Mouse (Mus musculus): ENCODE results near the gene Camkmt. TPM values are rescaled to one million over a fixed set of nuclear protein-coding genes. Genes with fewer than 3 reads are reported as not detected.

Camkmt gene
- total RNA-seq, 2 experiments from 2014 or later, result 6.2 TPM; not detected in 1

DNA sequence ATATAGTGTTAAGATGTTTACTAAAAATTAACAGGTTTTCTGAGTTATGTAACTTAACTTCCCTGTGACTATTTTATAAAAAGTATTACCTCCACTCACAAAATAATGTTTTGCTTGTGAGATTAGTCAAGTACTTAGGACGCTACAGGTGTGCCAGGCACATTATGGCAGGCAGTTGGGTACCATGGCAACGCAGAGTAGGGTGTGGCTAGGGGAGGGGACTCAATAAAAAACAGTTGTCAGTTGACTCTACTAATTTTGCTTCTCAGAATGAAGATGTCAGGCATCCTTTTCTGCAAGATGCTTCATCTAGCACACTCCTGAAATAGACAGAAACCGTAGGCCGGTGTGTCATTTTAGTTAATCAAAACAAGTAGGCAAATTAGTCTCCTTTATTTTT, 310.4 kb downstream of the Camkmt start:
- ATAC-seq (replicated peaks; ENCODE audit: low FRiP score, poor library complexity, severe bottlenecking), result no peak

DNA sequence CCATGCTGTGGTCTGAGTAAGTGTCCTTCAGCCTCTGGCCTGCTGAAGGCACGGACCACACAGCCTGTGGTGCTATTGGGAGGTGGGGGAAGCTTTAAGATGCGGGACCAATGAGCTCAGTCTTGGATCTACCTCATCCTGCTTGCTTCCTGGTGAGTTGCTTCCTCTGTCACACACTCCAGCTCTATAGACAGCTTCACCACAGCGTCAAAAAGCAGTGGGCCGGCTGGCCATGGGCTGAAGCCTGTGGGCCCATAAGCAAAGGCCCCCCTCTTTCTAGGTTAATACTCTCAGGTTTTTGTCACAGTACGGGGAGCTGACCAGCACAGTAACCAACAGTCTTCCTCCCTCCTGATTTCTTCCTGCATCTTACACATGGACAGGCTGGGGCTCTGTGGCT, 314.8 kb downstream of the Camkmt start:
- ATAC-seq (replicated peaks; ENCODE audit: low FRiP score, poor library complexity, severe bottlenecking), result no peak

DNA sequence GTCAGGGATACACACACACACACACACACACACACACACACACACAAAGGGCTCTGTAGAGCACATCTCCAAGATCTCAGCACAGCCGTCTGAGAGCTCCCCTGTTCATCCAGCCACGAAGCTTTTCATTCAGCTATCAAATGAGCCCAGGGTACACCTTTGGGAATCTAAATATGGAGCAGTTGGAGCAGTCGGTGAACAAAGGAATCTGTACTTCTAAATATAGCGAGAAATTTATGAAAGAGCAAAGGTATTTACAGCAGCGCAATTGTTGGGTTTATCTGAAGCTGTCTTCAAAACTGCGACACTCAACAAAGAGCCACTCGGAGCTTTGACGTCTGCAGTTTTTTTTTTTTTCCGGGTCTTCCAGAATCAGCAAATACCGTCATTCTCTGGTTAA, 315.8 kb downstream of the Camkmt start:
- no peak for ATAC-seq (replicated peaks; ENCODE audit: low FRiP score, poor library complexity, severe bottlenecking)

DNA sequence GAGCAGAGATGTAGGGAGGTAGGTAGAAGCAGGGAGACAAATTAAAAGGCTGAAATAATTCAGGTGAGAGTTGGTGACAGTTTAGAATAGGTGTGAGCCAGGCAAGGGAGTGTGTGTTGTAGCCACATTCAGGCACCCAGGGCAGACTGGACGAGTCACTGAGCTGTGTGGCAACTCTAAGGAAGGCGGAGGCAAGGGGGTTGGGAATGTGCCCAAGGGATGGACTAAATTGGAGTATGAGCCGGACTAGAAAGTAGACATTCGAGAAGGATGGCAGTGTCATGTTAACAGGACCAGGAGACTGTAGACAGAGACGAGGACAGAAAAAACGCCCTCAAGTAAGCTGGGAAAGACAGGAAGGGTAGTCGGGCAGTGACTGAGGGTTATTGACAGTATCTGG, 338.5 kb downstream of the Camkmt start:
- ATAC-seq (replicated peaks; ENCODE audit: low FRiP score, poor library complexity, severe bottlenecking), result no peak

DNA sequence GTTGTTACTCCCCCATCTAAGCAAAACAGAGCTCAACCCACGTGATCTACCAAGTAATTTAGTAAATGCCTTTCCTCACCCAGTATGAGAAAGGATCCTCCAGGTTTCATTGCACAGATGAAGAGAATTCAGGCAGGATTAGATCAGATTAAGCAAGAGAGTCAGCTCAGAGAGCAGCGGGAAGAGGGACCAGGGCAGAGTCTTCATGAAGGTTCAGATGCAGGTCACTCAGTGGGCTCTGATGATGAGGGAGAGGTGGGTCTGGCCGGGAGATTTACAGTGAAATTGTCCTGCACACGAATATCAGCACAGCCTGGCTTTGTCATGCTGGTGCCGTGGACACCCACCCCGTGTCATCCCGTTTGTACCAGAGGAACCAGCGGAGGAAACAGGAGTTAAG, 342.6 kb downstream of the Camkmt start:
- no peak for ATAC-seq (replicated peaks; ENCODE audit: low FRiP score, poor library complexity, severe bottlenecking)

DNA sequence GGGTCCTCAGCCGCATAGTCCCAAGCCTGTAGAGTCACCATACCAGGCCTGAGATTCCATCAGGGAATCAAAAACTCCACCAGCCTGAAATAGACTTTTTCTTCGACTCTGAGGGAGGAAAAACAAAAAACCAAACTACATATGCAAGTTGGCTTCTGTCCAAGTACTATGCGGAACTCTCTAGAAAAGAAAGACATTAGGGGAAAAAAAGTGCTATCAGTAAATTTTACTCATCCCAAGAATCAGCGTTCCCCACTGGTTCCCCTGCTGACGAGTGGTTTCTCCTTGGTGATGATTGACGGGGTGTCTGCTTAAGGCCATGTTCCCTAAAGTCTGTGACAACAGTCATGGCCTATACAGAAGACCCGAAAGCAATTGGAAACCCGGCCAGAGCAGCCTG, 352.7 kb downstream of the Camkmt start:
- no peak for ATAC-seq (replicated peaks; ENCODE audit: low FRiP score, poor library complexity, severe bottlenecking)

DNA sequence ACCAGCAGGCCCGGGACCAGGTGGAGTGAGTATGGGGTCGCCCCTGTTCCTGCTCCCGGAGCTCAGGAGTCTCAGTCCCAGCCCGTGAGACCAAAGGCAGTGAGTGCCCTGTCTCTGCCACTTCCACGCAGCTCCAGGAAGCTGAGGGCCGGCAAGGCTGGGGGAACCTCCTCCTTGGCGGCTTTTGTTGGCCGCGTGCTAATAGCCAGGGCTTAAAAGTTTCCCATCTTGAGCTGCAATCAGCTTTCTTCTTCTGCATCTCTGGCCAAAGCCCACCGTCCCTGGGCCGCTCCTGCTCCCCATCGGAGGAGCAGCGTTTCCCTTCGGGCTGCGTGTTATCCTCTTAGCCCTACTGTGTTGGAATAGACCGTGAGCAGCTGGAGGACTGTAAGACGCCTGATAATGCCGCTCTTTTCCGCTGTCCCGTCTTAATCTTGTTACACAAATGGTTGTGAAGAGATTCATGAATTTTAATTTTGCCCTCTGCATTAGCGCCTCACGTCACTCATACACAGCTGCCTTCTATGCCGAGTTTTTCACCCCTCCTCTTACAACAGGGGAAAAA, 364.1 kb downstream of the Camkmt start:
- no peak for ATAC-seq (replicated peaks; ENCODE audit: low FRiP score, poor library complexity, severe bottlenecking)

DNA sequence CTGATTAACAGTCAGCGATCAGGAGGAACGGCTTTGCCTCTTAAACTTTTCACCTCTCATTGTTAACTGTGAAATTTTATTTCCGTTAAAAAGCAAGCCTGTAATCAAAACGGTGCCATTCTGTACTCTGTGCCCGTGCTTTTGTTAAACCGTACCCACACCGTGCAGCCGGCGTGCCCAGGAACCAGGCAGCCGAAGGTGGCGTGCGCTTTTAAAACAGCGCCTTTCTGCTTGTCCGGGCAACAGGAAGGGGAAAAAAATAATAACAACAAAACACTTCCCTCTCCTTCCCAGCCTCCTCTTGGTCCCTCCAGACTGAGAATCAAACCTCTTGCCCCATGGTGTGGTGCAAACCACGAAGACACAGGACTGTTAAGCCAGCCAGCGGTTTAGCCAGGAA, 364.7 kb downstream of the Camkmt start:
- no peak for ATAC-seq (replicated peaks; ENCODE audit: low FRiP score, poor library complexity, severe bottlenecking)

DNA sequence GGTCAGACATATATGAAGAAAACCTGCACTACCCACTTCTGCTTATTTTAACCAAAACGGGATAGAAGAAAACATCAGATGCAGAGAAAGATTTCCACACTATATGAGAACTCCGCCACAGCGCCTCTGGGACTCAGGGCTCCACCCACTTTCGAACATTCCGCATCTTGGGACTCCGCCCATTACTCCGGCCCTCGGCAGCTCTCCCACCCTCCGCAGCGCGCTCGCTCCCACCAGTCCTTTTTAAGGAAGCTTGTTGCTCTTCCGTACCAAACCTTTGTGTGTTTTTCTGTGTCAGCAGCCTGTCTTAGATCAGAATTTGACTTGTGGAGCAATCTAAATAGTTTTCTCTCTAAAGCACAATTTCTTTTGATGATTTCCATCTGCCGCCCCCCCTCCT, 367.7 kb downstream of the Camkmt start:
- ATAC-seq (replicated peaks; ENCODE audit: low FRiP score, poor library complexity, severe bottlenecking), result no peak

DNA sequence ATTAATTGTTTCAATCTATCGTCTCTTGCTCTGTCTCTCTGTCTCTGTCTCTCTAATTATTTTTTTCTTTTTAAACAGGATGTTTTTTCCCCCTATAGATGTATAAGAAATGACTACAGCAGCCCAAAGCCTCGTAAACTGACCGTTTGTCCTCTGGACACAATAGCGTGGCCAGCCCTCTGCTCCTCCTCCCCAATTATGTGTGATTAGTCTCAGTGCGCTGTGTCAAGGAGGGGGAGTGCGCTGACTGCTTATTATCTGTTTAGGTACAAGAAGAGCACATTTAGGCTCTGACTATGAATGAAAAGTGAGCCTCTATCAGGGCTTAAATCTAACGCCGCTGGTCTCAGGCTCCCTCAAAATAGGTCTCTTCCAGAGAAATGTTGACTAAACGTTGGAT, 368.2 kb downstream of the Camkmt start:
- no peak for ATAC-seq (replicated peaks; ENCODE audit: low FRiP score, poor library complexity, severe bottlenecking)

DNA sequence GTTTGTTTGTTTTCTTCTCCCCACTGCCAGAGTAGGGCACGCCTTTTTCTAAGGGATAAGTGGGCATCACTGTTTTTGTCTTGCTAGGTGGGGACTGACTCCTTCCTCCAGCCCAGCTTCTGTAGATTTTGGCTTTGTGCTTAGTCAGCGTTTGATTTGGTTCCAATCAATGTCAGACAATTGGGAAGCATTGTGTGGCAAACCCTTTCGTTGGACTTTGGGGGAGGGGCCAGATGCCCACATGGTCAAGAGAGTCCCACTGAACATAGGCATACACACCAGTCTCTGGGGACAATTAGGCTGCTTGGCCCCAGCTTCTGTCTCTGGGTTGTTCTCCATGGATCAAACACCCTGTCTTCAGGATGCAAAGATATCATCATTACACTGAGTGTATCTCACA, 371.2 kb downstream of the Camkmt start:
- no peak for ATAC-seq (replicated peaks; ENCODE audit: low FRiP score, poor library complexity, severe bottlenecking)

DNA sequence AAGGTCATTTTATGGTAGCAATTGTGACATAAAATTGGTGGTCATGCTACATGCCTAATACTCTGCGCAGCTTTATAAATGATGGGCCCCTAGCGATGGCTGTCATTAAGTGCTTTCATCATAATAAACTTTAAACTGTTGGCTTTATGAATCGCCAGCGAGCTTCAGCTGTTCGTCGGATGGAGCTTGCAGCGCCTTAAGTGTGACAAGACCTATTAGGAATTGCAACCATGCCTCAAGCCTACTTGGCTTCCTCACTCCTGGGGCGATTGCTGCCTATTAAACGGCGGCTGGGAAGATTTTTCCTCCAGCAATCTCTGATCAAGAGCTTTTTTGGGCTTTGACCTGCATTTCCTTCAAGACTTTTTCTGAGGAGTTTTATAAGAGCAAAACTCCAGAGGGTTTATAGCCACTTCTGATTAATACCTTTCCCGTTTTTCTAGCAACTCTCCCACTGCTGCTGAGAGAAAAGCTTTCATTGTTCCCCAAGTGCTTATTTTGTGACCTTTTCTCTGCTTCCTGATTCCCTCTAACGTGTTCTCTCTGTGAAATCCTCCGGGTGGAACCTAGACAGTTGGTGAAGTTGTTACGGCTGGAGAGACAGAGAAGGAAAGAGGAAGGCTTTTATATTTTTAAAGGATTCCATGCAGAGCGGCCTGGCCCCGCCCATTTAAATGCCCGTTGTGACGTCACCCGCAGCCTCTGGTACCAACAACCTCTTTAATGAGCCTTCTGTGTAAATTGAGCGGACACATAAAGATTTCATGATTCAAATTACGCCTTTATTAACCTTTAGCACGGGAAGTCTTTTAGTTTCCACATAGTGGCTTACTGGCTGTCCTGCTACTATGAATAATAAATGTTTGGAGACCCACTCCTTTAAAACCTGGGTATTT, 373.4 kb downstream of the Camkmt start:
- no peak for ATAC-seq (replicated peaks; ENCODE audit: low FRiP score, poor library complexity, severe bottlenecking)

DNA sequence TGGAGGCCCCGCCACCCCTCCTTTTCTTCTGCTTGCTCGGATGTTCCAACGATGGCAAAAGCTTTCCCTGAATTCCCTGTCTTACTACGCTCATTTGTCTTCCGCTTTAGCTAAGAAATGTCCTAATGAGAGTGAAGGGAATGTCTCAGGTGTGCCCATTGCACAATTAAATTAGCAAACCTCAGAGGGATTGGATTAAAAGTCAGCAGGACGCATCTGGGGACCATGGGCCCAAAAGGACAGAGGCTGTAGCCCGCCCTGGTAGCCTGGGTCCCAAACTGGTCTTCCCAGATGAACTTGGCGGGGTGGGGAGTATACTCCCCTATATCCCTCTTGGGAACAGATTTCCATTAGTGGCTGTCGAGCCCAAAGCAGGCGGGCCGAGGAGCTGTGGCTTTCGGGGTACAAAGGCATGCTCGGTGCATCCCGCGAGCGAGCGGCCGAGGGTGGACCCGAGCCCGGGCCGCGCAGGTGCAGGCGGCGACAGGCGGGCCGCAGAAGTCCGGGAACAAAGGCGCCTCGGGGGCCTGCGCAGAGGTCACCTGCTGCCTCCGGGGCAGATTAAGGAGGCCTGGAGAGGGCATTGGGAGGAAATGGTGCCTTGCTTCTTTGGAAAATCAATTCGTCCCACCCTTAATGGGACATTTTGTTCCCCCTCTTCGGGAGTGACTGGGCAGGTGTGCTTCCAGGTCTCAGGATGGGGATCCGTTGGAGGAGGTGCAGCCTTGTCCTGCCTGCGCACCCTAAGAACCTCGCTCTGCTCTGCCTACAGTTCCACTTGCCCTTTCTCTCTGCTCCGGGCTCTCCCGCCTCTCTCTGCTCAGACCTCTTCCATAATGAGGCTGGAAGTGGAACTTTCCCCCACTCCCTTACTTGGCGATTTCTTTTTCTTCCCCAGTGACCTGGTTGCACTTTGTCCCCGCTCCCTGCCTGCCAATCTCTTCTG, 374.4 kb downstream of the Camkmt start:
- no peak for ATAC-seq (replicated peaks; ENCODE audit: low FRiP score, poor library complexity, severe bottlenecking)

DNA sequence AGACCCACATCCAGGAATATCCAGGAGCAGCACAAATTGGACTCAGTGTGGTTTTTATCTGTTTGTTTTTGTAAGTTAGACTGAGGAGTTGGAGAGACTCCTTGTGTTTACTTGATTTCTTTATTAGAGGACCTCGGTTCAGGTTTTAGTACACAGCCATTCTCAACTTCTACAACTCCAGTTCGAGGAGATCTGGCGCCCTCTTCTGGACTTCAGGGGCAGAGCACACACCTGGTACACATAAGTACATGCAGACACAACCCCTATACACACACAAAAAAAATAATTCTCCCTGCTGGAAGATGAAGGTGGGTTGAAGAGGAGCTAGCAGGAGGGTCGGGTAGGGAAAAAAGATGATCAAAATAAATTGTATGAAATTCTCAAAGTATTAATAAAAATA, 379.4 kb downstream of the Camkmt start:
- ATAC-seq (replicated peaks; ENCODE audit: low FRiP score, poor library complexity, severe bottlenecking), result no peak

DNA sequence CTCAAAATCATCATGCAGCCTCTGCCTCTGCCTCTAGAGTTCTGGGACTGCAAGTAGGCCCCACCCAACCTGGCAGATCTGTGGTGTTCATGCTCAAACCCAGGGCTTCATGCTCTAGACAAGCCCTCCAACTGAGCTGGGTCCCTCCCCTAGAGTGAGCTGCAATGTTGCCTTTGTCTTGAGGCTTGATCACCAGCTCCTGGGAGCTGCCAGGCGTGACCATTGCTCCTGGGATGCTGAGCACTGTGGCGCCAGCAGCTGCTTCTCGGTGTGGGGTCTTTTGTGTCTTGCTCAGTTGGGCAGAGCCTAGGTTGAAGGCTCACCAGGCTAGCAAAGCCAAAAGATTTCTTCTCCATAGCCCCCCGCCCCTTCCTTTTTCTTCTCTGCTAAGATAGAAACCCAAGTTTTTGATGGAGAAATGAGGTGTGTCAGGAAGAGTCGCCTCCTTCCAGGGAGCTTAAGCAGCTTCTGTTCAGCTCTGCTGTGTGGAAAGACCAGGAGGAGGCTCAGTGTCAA, 382.4 kb downstream of the Camkmt start:
- ATAC-seq (replicated peaks; ENCODE audit: low FRiP score, poor library complexity, severe bottlenecking), result no peak

DNA sequence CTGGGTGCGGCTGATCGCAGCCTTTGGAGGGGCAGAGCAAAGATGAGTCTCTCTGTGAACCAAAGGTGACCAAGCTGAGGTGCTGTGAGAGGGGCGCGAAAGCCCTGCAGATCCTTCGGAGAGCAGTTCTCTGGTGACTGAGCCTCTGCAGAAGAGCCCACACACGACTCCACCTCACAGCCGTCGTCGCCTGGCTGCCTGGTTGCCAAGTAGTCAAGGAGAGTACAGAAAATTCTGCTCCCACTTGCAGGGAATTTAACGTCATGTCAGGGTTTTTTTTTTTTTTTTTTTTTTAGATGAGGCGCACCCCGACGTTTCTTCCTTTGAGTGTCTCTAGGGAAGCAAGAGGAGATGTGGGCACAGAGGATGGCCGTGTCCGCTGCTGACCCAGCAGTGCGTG, 382.9 kb downstream of the Camkmt start:
- ATAC-seq (replicated peaks; ENCODE audit: low FRiP score, poor library complexity, severe bottlenecking), result no peak

DNA sequence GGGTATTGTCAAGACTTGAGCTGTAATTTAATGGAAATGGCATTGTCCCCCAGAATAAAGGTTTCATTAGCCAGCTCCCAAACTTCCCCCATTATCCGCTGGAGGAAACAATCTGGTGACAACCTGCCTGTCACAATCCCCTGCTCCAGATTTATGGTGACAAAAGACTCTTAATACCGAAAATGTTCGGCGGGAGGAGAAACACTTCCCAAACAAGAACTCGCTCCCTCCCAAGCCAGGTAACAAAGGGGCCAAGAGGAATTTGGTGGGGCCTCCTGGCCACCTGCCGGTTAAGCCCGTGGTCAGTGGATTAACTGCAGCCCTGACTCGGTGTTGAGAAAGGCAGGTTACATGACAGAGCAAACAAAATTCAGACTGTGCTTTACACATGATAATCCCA, 383.5 kb downstream of the Camkmt start:
- ATAC-seq (replicated peaks; ENCODE audit: low FRiP score, poor library complexity, severe bottlenecking), result no peak

DNA sequence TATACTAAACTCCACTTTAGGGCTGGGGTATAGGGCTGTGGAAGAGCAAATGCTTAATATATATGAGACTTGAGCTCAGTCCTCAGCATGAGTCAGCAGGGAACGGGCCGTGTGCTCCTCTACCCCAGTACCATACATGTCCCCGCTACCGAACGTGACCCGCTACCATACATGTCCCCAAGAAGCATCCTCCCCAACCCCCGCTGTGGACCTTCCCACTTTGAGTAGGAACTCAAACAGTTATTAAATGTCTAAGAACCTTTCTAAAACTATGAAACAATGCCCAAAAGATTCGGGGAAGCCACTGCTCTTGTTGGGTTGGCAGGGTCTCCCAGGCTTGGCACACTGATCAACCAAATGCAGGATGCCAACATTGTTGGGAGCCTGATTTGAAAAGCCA, 390.9 kb downstream of the Camkmt start:
- ATAC-seq (replicated peaks; ENCODE audit: low FRiP score, poor library complexity, severe bottlenecking), result no peak

DNA sequence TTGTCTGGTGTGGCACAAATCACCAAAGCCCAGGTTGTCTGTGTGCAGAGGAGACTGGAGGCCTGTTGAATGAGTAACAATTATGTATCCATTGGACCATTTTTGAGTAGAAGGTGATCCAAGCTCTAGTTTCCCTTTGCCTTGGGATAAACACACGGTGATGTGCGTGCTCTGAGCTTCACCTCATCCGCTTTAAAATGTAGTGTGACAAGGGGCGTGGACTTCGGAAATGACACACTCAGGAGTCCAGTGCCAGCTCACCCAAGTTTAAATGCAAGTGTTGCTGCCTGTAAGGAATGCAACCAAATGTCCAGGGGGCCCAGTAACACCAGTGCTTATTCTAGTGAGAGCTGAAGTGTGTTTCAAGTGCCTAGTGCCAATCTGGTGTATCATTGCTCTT, 392.7 kb downstream of the Camkmt start:
- no peak for ATAC-seq (replicated peaks; ENCODE audit: low FRiP score, poor library complexity, severe bottlenecking)

DNA sequence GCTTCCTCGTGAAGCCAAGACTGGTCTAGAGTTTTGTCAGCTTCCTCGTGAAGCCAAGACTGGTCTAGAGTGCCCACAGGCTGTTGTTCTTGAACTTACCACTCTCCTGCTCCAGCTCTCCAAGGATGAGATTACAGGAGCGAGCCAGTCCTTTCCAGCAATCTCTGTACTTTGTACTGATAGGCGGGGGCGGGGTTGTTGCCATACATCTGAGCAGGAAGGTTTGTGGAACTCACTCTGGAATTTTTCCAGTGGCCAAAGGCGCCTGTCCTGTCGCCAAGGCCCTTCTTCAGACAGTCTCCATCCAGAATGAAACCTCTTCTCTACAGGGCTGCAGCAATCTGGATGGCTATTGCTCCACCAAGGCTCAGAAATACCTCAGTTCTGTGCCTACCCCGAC, 393.7 kb downstream of the Camkmt start:
- ATAC-seq (replicated peaks; ENCODE audit: low FRiP score, poor library complexity, severe bottlenecking), result no peak
